Mouse (Mus musculus): ENCODE measurements at regions not wholly inside any gene's neighbourhood (a gene's known extent, or its start where the extent isn't known, plus 50 kb on each side); places are given as distances from the start of the nearest gene placed in this dataset.

DNA sequence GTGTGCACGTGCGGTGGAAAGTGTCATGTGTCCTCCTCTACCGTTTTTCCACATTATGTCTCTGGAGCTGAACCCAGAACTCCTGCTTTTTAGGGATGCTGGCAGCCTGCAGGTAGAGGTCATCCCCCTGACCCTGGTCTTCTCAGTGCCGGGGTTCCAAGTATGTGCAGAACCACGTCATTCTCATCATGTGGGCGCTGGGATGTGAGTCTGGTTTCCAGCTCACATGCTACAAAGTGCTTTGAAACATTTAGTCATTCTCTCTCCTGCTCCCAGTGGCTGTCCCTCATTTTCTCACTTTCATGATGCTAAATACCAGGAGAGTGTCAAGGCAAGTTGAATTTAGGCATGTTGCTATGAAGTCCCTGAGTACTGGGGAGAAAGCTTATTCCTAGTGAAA lies 326.6 kb downstream of the Ttll7 start:
- no peaks in the 10 kb centered on the region for H3K9me3 ChIP-seq (replicated peaks; ENCODE audit: insufficient read depth, low read length)
- no peaks in the 10 kb centered on the region for H3K79me2 ChIP-seq (ENCODE audit: control insufficient read depth, insufficient read depth, low read length, poor library complexity)
- DNase-seq (ENCODE audit: low read depth, low spot score) = no peak
- no peaks in the 10 kb centered on the region for H3K36me3 ChIP-seq (ENCODE audit: control insufficient read depth in 1 of 2, insufficient read depth in 2 of 2, low read length in 2 of 2)
- H3K9ac ChIP-seq (ENCODE audit: control insufficient read depth, low read depth, low read length, poor library complexity, severe bottlenecking) = no peak overlapping the region
- TF ChIP-seq TBP (IDR thresholded peaks at IDR 0.05; ENCODE audit: low read depth, low read length) (no peak), MAZ (IDR thresholded peaks at IDR 0.05; ENCODE audit: low read depth, low read length) (no peak), NELFE (IDR thresholded peaks at IDR 0.05; ENCODE audit: low read depth, low read length) (no peak), CTCF (IDR thresholded peaks at IDR 0.05 in 2 of 3, conservative IDR thresholded peaks at IDR 0.05 in 1 of 3; ENCODE audit: control insufficient read depth in 1 of 3, insufficient read depth in 1 of 3, low read depth in 2 of 3, low read length in 3 of 3, poor library complexity in 1 of 3, severe bottlenecking in 1 of 3) (no peak), ETS1 (IDR thresholded peaks at IDR 0.05; ENCODE audit: low read depth, low read length) (no peak), POLR2AphosphoS2 (IDR thresholded peaks at IDR 0.05; ENCODE audit: low read length) (no peak), ZC3H11A (IDR thresholded peaks at IDR 0.05; ENCODE audit: low read depth, low read length) (no peak), ZNF384 (IDR thresholded peaks at IDR 0.05; ENCODE audit: low read depth, low read length) (no peak)
- no peaks in the 10 kb centered on the region for H3K27me3 ChIP-seq (ENCODE audit: control insufficient read depth in 1 of 2, insufficient read depth in 2 of 2, low read length in 2 of 2)
- no peak overlapping the region for H3K27ac ChIP-seq (ENCODE audit: control insufficient read depth, low read depth, low read length)
- H3K4me1 ChIP-seq (ENCODE audit: control insufficient read depth in 1 of 2, insufficient read depth in 2 of 2, low read length in 2 of 2) = no peaks in the 10 kb centered on the region
- H3K4me3 ChIP-seq (ENCODE audit: control insufficient read depth in 1 of 2, insufficient read depth in 1 of 2, low read depth in 2 of 2, low read length in 2 of 2) = no peak overlapping the region

DNA sequence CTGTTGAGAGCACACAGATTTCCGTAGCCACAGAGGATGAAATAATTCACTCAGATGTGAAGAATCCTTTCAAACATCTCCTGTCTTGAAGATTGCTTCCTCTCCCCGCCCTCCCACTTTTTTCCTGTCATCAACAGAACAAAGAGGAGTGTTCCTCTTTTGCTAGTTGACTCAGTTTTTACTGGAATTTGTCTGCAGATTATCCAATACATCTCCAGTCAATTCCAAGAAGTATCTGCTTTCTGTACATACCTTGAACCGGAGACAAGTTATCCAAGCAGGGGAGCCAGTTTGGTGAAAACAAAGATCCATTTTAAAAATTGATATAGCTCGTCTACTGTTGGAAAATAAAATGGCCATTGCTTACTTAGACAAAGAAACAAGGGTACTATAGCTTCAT lies 328.5 kb downstream of the Ttll7 start:
- no peaks in the 10 kb centered on the region for H3K9me3 ChIP-seq (replicated peaks; ENCODE audit: insufficient read depth, low read length)
- no peaks in the 10 kb centered on the region for H3K4me1 ChIP-seq (ENCODE audit: control insufficient read depth in 1 of 2, insufficient read depth in 2 of 2, low read length in 2 of 2)
- H3K79me2 ChIP-seq (ENCODE audit: control insufficient read depth, insufficient read depth, low read length, poor library complexity) = no peaks in the 10 kb centered on the region
- no peaks in the 10 kb centered on the region for H3K27me3 ChIP-seq (ENCODE audit: control insufficient read depth in 1 of 2, insufficient read depth in 2 of 2, low read length in 2 of 2)
- TF ChIP-seq POLR2A (IDR thresholded peaks at IDR 0.05; ENCODE audit: control insufficient read depth in 1 of 2, insufficient read depth in 1 of 2, low read depth in 1 of 2, low read length in 2 of 2, poor library complexity in 1 of 2) (no peak), MAX (IDR thresholded peaks at IDR 0.05; ENCODE audit: low read length) (no peak), ZNF384 (IDR thresholded peaks at IDR 0.05; ENCODE audit: low read depth, low read length) (no peak), ZC3H11A (IDR thresholded peaks at IDR 0.05; ENCODE audit: low read depth, low read length) (no peak), JUND (IDR thresholded peaks at IDR 0.05; ENCODE audit: low read depth, low read length) (no peak), SMC3 (IDR thresholded peaks at IDR 0.05; ENCODE audit: low read depth, low read length) (no peak), MXI1 (IDR thresholded peaks at IDR 0.05; ENCODE audit: low read depth, low read length) (no peak)
- DNase-seq (ENCODE audit: low read depth, low spot score) = no peak
- H3K9ac ChIP-seq (ENCODE audit: control insufficient read depth, low read depth, low read length, poor library complexity, severe bottlenecking) = no peak overlapping the region
- no peaks in the 10 kb centered on the region for H3K36me3 ChIP-seq (ENCODE audit: control insufficient read depth in 1 of 2, insufficient read depth in 2 of 2, low read length in 2 of 2)
- no peak overlapping the region for H3K4me3 ChIP-seq (ENCODE audit: control insufficient read depth in 1 of 2, insufficient read depth in 1 of 2, low read depth in 2 of 2, low read length in 2 of 2)
- no peak overlapping the region for H3K27ac ChIP-seq (ENCODE audit: control insufficient read depth, low read depth, low read length)

DNA sequence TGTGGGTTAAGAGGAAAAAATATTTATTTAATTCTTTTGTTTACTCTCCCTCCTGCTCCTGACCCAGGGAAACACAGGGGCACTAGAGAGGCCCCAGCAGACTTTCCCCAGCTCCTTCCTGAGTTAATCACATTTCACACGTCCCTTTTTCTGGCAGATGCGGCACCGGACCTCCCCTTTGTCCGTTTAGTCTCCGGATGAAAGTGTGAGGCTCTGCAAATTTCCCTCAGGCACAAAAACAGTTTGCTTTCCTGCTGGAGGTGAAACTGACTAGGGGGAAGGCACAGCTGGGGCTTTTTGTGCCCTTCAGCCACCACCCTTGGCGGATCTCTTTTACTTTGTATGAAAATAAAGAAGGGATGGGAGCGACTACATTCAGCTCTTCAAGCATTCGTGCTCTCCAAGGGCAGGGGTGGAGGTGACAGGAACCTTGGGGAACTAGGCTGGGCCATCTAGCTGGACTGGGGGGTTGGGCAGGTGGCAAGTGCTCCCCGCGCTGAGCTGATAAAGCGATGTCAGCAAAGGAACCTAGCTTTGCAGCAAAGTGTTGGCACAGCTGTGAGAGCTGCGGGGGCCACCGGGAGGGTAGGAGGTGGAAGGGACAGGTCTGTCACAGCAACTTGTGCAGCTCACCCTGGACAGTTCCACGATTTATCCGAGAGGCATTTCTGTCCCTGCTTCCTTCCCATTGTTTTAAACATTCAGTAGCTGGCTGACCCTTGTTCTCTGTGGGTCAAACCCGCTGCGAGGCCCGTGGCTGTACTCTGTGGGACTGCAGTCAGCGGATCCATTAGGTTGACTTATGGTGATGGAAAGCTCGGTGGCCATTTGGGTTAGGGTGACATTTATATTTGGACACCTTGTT lies 329.6 kb downstream of the Ttll7 start:
- Histone ChIP-seq H3K9me3 (replicated peaks; ENCODE audit: insufficient read depth, low read length) (no peaks in the 10 kb centered on the region), H3K27ac (ENCODE audit: control insufficient read depth, low read depth, low read length) (no peak overlapping the region), H3K79me2 (ENCODE audit: control insufficient read depth, insufficient read depth, low read length, poor library complexity) (no peaks in the 10 kb centered on the region), H3K4me3 (ENCODE audit: control insufficient read depth in 1 of 2, insufficient read depth in 1 of 2, low read depth in 2 of 2, low read length in 2 of 2) (no peak overlapping the region), H3K9ac (ENCODE audit: control insufficient read depth, low read depth, low read length, poor library complexity, severe bottlenecking) (no peak overlapping the region), H3K36me3 (ENCODE audit: control insufficient read depth in 1 of 2, insufficient read depth in 2 of 2, low read length in 2 of 2) (no peaks in the 10 kb centered on the region), H3K4me1 (ENCODE audit: control insufficient read depth in 1 of 2, insufficient read depth in 2 of 2, low read length in 2 of 2) (no peaks in the 10 kb centered on the region), H3K27me3 (ENCODE audit: control insufficient read depth in 1 of 2, insufficient read depth in 2 of 2, low read length in 2 of 2) (no peaks in the 10 kb centered on the region)
- no peak for DNase-seq (ENCODE audit: low read depth, low spot score)
- TF ChIP-seq EP300 (IDR thresholded peaks at IDR 0.05; ENCODE audit: low read depth in 1 of 2, low read length in 2 of 2) (no peak), ELF1 (IDR thresholded peaks at IDR 0.05; ENCODE audit: low read depth, low read length) (no peak), RAD21 (IDR thresholded peaks at IDR 0.05; ENCODE audit: low read depth, low read length) (no peak), UBTF (IDR thresholded peaks at IDR 0.05; ENCODE audit: borderline replicate concordance, insufficient read depth, low read depth, low read length) (no peak), ZMIZ1 (IDR thresholded peaks at IDR 0.05; ENCODE audit: low read depth, low read length) (no peak), ETS1 (IDR thresholded peaks at IDR 0.05; ENCODE audit: low read depth, low read length) (no peak), MXI1 (IDR thresholded peaks at IDR 0.05; ENCODE audit: low read depth, low read length) (no peak), JUND (IDR thresholded peaks at IDR 0.05; ENCODE audit: low read depth, low read length) (no peak), ZC3H11A (IDR thresholded peaks at IDR 0.05; ENCODE audit: low read depth, low read length) (no peak), BHLHE40 (IDR thresholded peaks at IDR 0.05; ENCODE audit: borderline replicate concordance, low read depth, low read length) (no peak), CHD1 (IDR thresholded peaks at IDR 0.05; ENCODE audit: low read depth, low read length) (no peak), NRF1 (IDR thresholded peaks at IDR 0.05; ENCODE audit: insufficient read depth, low read depth, low read length, poor library complexity, severe bottlenecking) (no peak)

Data from MEL (cell line).